Mouse (Mus musculus) C2C12 (cell line): ENCODE data around the gene Rufy3.

Experiments used
- CTCF ChIP-seq: IDR thresholded peaks from one replicate; pipeline ENCODE4 v1.5.1; 2011; ENCODE audit not compliant: control insufficient read depth, insufficient read depth, insufficient read length
- FOSL1 ChIP-seq: IDR thresholded peaks from one replicate; pipeline ENCODE4 v1.8.0; 2011; ENCODE audit warnings: mild to moderate bottlenecking, low read length; ENCODE audit not compliant: poor library complexity, insufficient read depth, severe bottlenecking

DNA sequence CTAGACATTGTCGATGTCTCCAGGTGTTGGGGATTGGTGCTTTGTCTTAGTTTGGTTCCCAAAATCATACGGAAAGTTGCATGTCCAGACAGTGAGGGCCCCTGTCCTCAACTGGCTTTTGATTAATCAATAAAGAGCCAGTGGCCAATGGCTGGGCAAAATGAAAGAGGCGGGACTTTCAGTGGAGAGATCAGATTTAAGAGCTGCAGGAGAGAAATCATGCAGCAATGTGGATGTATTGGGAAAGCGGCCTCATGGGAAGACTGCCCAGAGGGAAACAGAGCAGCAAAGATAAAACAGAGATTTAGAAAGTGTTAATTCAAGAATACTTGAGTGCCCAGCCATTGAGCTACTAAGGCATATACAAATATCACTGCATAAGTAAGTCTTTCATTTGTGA is 127.7 kb downstream of the Rufy3 start:
- TF ChIP-seq FOSL1: no peak
- no peak for TF ChIP-seq CTCF
